Mouse (Mus musculus): ENCODE results near the gene Manbal. TPM values are rescaled to one million over a fixed set of nuclear protein-coding genes. Genes with fewer than 3 reads are reported as not detected.

The Manbal gene
- polyA plus RNA-seq, 1 experiment: 101 TPM

DNA sequence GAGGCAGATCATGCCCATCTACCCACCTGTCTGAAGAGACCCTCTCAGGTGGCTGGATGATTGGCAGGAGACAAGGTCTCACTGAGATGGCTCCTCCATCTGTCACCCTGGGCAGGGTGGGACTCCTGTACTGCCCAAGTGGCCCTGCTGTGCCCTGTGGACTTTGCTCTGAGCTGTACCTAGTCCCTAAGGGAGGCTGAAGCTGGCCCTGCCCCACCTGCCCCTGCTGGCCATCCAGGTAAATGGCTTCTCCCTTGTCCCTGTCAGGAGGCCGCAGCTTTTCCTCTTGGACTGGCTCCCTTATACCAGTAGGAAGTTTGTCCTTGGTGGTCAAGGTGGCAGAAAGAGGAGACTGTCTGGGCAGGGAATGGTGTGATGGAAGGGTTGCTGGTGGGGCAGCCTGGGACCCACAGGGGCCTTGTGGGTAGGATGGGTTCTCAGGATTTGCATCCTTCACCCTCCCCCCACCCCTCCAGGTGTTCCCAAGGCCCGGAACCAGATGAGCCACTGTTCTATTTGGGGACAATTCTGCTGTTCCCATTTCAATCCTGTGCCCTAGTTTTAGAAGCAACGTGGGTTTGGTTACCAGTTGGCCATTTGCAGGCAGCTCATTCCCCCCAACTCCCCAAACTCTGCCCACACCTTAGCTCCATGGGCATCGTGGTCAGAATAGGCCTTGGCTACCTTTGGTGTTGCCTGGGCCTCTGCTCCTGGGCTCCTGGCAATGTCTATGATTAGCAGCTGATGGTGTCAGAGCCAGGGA is 63.5 kb downstream of the Manbal start:
- Histone ChIP-seq H3K27ac (ENCODE audit: insufficient read depth, low read length) (no peak overlapping the region), H3K27me3 (ENCODE audit: control insufficient read depth, insufficient read depth, low read length) (no peaks in the 10 kb centered on the region), H3K4me1 (ENCODE audit: control insufficient read depth, insufficient read depth, low read length) (peaks cover 36% of the 10 kb centered on the region), H3K4me3 (replicated peaks; ENCODE audit: insufficient read depth, low read depth, low read length) (no peak overlapping the region)
- no peak for DNase-seq
- TF ChIP-seq POLR2A (IDR thresholded peaks at IDR 0.05; ENCODE audit: borderline replicate concordance, insufficient read depth, low read length) (no peak), CTCF (IDR thresholded peaks at IDR 0.05; ENCODE audit: borderline replicate concordance, insufficient read depth, low read depth, low read length) (no peak)
- 28% methylated on average over 4 of the region's 4 CpGs for WGBS

DNA sequence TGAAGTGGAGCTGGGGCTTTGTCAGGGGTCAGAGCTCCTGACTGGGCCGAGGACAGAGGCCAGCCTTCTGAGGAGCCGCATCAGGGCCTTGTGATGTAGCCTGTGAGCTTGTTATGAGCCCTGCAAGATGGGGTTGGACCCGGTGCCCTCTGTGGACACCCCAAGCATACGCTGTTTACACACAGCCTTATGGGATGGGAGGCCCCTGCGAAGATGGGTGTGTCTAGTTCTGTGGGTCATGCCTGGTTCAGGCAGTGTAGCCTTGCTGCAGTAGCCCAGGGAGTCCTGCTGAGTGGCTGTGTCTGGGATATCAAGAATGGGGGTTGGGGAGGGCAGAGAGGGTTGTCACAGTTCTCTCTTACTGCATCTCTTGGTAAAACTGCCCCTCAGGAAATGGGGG is 64.5 kb downstream of the Manbal start:
- no peak overlapping the region for H3K4me3 ChIP-seq (replicated peaks; ENCODE audit: insufficient read depth, low read depth, low read length)
- no peaks in the 10 kb centered on the region for H3K27me3 ChIP-seq (ENCODE audit: control insufficient read depth, insufficient read depth, low read length)
- DNase-seq: no peak
- WGBS: 74% methylated on average over 5 of the region's 5 CpGs
- peak overlapping the region; percentile 39; the same call in 1 of the 2 replicates for H3K27ac ChIP-seq (ENCODE audit: insufficient read depth, low read length)
- TF ChIP-seq CTCF (IDR thresholded peaks at IDR 0.05; ENCODE audit: borderline replicate concordance, insufficient read depth, low read depth, low read length): no peak
- peaks cover 34% of the 10 kb centered on the region for H3K4me1 ChIP-seq (ENCODE audit: control insufficient read depth, insufficient read depth, low read length)

GRCm38 (mm10) chr2:157432476-157432875 is 65.1 kb downstream of the Manbal start:
- peak; percentile 33 to 36 for DNase-seq
- Histone ChIP-seq H3K4me3 (replicated peaks; ENCODE audit: insufficient read depth, low read depth, low read length) (no peak overlapping the region), H3K4me1 (ENCODE audit: control insufficient read depth, insufficient read depth, low read length) (peaks cover 30% of the 10 kb centered on the region), H3K27me3 (ENCODE audit: control insufficient read depth, insufficient read depth, low read length) (no peaks in the 10 kb centered on the region), H3K27ac (ENCODE audit: insufficient read depth, low read length) (0 out of 2 replicates have a peak overlapping the region, but pooled peaks have one; percentile 26)
- 47% methylated on average over 9 of the region's 9 CpGs for WGBS
- TF ChIP-seq CTCF (IDR thresholded peaks at IDR 0.05; ENCODE audit: borderline replicate concordance, insufficient read depth, low read depth, low read length): no peak
- TF ChIP-seq POLR2A (IDR thresholded peaks at IDR 0.05; ENCODE audit: borderline replicate concordance, insufficient read depth, low read length): no peak

- Histone ChIP-seq H3K27ac (ENCODE audit: insufficient read depth, low read length) (no peak overlapping the region), H3K4me3 (replicated peaks; ENCODE audit: insufficient read depth, low read depth, low read length) (no peak overlapping the region), H3K4me1 (ENCODE audit: control insufficient read depth, insufficient read depth, low read length) (peaks cover 30% of the 10 kb centered on the region), H3K27me3 (ENCODE audit: control insufficient read depth, insufficient read depth, low read length) (no peaks in the 10 kb centered on the region)
- TF ChIP-seq POLR2A (IDR thresholded peaks at IDR 0.05; ENCODE audit: borderline replicate concordance, insufficient read depth, low read length) (no peak), CTCF (IDR thresholded peaks at IDR 0.05; ENCODE audit: borderline replicate concordance, insufficient read depth, low read depth, low read length) (no peak)
- WGBS: 48% methylated on average over 9 of the region's 9 CpGs
- no peak for DNase-seq
Measured at GRCm38 (mm10) chr2:157434041-157434440, 66.6 kb downstream of the Manbal start.

DNA sequence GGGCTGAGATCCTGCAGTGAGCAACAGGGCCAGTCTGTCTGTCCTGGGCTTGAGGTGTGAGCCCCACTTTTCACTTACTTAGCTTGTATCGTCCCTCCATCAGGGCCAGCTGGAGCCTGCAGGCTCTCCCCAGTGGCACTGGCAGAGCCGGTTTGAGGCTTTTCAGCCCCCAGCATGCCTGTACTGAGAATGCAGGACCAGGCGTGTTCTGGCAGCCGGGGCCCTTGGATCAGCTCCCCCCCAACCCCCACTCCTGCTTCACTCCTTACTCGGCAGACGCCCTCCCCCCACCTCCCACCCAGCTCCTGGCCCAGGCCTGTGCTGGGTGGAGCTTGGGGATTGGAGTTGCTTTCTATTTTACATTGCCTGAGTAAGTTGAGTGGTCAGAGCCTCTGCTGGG is 67.1 kb downstream of the Manbal start:
- Histone ChIP-seq H3K4me1 (ENCODE audit: control insufficient read depth, insufficient read depth, low read length) (peaks cover 30% of the 10 kb centered on the region), H3K27me3 (ENCODE audit: control insufficient read depth, insufficient read depth, low read length) (no peaks in the 10 kb centered on the region), H3K27ac (ENCODE audit: insufficient read depth, low read length) (no peak overlapping the region), H3K4me3 (replicated peaks; ENCODE audit: insufficient read depth, low read depth, low read length) (no peak overlapping the region)
- DNase-seq: peak in 1 of 2 experiments; percentile 37
- no peak for TF ChIP-seq POLR2A (IDR thresholded peaks at IDR 0.05; ENCODE audit: borderline replicate concordance, insufficient read depth, low read length)
- no peak for TF ChIP-seq CTCF (IDR thresholded peaks at IDR 0.05; ENCODE audit: borderline replicate concordance, insufficient read depth, low read depth, low read length)
- WGBS: 28% methylated on average over 6 of the region's 6 CpGs

GRCm38 (mm10) chr2:157436496-157436895 is 69.1 kb downstream of the Manbal start:
- Histone ChIP-seq H3K4me1 (ENCODE audit: control insufficient read depth, insufficient read depth, low read length) (peaks cover 19% of the 10 kb centered on the region), H3K27ac (ENCODE audit: insufficient read depth, low read length) (no peak overlapping the region), H3K4me3 (replicated peaks; ENCODE audit: insufficient read depth, low read depth, low read length) (no peak overlapping the region), H3K27me3 (ENCODE audit: control insufficient read depth, insufficient read depth, low read length) (no peaks in the 10 kb centered on the region)
- 67% methylated on average over 11 of the region's 11 CpGs for WGBS
- no peak for DNase-seq
- TF ChIP-seq CTCF (IDR thresholded peaks at IDR 0.05; ENCODE audit: borderline replicate concordance, insufficient read depth, low read depth, low read length) (no peak), POLR2A (IDR thresholded peaks at IDR 0.05; ENCODE audit: borderline replicate concordance, insufficient read depth, low read length) (no peak)

DNA sequence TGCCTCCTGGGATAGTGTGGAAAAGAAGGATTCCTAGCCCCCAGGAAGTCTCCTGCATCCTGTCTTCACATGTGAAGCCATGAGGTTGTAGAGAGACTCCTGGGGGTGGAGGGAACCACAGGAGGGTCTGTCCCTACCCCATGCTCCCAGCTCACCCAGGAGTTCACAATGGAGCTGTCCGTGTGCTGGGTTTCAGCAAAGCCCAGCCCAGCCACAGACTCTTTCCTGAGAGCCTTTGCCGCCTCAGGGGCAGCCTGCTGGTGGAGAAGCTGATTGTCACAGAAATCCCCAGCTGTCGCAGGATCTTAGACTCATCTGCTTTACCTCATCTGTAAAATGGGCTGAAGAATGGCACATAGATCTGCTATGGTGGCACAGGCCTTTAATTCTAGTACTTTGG is 69.7 kb downstream of the Manbal start:
- Histone ChIP-seq H3K4me3 (replicated peaks; ENCODE audit: insufficient read depth, low read depth, low read length) (no peak overlapping the region), H3K27me3 (ENCODE audit: control insufficient read depth, insufficient read depth, low read length) (no peaks in the 10 kb centered on the region), H3K4me1 (ENCODE audit: control insufficient read depth, insufficient read depth, low read length) (peaks cover 13% of the 10 kb centered on the region), H3K27ac (ENCODE audit: insufficient read depth, low read length) (no peak overlapping the region)
- DNase-seq: no peak
- WGBS: 95% methylated on average over 3 of the region's 3 CpGs
- TF ChIP-seq CTCF (IDR thresholded peaks at IDR 0.05; ENCODE audit: borderline replicate concordance, insufficient read depth, low read depth, low read length): no peak
- TF ChIP-seq POLR2A (IDR thresholded peaks at IDR 0.05; ENCODE audit: borderline replicate concordance, insufficient read depth, low read length): no peak

- Histone ChIP-seq H3K4me1 (ENCODE audit: control insufficient read depth, insufficient read depth, low read length) (no peaks in the 10 kb centered on the region), H3K27ac (ENCODE audit: insufficient read depth, low read length) (no peak overlapping the region), H3K4me3 (replicated peaks; ENCODE audit: insufficient read depth, low read depth, low read length) (no peak overlapping the region), H3K27me3 (ENCODE audit: control insufficient read depth, insufficient read depth, low read length) (no peaks in the 10 kb centered on the region)
- TF ChIP-seq CTCF (IDR thresholded peaks at IDR 0.05; ENCODE audit: borderline replicate concordance, insufficient read depth, low read depth, low read length) (0 out of 2 replicates have a peak, but pooled peaks have one; percentile 6), POLR2A (IDR thresholded peaks at IDR 0.05; ENCODE audit: borderline replicate concordance, insufficient read depth, low read length) (no peak)
- 95% methylated on average over 1 of the region's 1 CpGs for WGBS
- DNase-seq: no peak
Measured at GRCm38 (mm10) chr2:157441363-157441762, 74.0 kb downstream of the Manbal start.

Other genes starting within 250 kb of the Manbal start
- 22.4 and 22.6 TPM in 2 replicates for gene Samhd1, start 232.3 kb upstream of the Manbal start, polyA plus RNA-seq (2012; rRNA removed)
- gene Rbl1, start 163.1 kb upstream of the Manbal start, polyA plus RNA-seq (2012; rRNA removed): 2.8 and 3.1 TPM in 2 replicates
- 143 and 152 TPM in 2 replicates for gene Rpn2, start 88.6 kb upstream of the Manbal start, polyA plus RNA-seq (2012; rRNA removed)
- gene Mroh8, start 88.0 kb upstream of the Manbal start, polyA plus RNA-seq (2012; rRNA removed): 1.1 and 1.3 TPM in 2 replicates
- gene Ghrh, start 20.1 kb upstream of the Manbal start, polyA plus RNA-seq (2012; rRNA removed): 0.28 TPM in 1 of 2 replicates, not detected in the other
- 47.0 and 48.3 TPM in 2 replicates for gene Src, start 50.9 kb downstream of the Manbal start, polyA plus RNA-seq (2012; rRNA removed)
- 162 and 198 TPM in 2 replicates for gene Nnat, start 192.5 kb downstream of the Manbal start, polyA plus RNA-seq (2012; rRNA removed)
- gene Blcap, start 203.7 kb downstream of the Manbal start, polyA plus RNA-seq (2012; rRNA removed): 124 and 133 TPM in 2 replicates

Data from cerebellum, adult 2 months (tissue).